Mouse (Mus musculus) left cerebral cortex, adult 6 months (tissue): ENCODE data around the gene Rnf145. TPM values are rescaled to one million over a fixed set of nuclear protein-coding genes. Genes with fewer than 3 reads are reported as not detected.

ENCODE experiments used
- long read RNA-seq, 2 experiments: library from polyadenylated mRNA; unstranded; transcript quantifications; one replicate each; pipeline ENCODE4 v2.0.0; 2019 to 2020
- polyA plus RNA-seq: library from polyadenylated mRNA; unstranded; fragments of <200 nt; fragmentation: Nextera tagmentation; gene quantifications from 2 replicates; pipeline ENCODE4 v1.2.3, GENCODE M21; 2021

Gene Rnf145
- polyA plus RNA-seq = 27.6 and 36.4 TPM in 2 replicates
- long read RNA-seq, experiment 1, transcript Rnf145-201 (11 exons, 3,570 nt) = major isoform, 141 of 179 reads
- long read RNA-seq, experiment 1, partial matches to known transcripts = 25 of 179 reads
- long read RNA-seq, experiment 1, other reads (novel, unspliced or antisense) = 13 of 179 reads
- long read RNA-seq, experiment 2, transcript Rnf145-201 (11 exons, 3,570 nt) = major isoform, 17 of 37 reads
- long read RNA-seq, experiment 2, partial matches to known transcripts = 17 of 37 reads
- long read RNA-seq, experiment 2, other reads (novel, unspliced or antisense) = 3 of 37 reads

DNA sequence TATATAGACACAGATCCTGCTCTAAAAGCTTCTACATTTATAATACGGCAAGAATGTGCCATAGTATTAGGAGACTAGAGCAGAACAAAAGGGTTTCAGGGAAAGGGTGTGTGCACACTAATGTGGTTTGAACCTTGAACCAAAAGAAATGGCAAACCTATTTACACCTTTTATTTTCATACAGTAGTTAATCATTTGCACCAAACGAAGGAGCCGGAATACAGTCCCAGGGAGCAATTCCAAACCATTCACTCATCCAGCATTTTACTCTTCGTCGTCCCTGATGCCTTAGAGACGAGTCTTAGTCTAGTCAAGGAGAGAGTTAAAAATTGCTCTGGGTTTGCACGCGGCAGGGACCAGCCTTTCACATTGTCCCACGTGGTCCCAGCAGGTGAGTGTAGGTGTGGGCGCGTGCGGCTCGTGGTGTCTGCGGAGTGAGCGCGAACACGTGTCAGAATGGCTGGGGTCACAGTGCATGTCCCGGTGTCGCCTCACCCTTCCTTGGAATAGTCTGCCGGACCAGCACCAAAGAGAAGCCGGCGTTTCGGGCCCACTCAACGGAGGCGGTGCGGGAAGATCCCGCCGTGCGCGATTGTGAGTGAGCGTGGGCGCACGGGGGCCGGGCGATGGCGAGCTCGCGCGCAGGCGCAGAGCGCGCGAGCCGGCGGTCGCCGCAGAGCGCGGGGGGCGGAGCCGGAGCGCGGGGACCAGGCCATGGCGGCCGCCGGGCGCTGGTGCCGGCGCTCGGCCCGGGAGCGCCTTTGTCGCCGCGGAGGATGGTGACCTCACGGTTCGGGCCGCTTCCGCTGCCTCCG, at the start of gene Rnf145:
TSS of gene Rnf145 (plus strand) at position 684 of the 815 bp plus-strand sequence.

DNA sequence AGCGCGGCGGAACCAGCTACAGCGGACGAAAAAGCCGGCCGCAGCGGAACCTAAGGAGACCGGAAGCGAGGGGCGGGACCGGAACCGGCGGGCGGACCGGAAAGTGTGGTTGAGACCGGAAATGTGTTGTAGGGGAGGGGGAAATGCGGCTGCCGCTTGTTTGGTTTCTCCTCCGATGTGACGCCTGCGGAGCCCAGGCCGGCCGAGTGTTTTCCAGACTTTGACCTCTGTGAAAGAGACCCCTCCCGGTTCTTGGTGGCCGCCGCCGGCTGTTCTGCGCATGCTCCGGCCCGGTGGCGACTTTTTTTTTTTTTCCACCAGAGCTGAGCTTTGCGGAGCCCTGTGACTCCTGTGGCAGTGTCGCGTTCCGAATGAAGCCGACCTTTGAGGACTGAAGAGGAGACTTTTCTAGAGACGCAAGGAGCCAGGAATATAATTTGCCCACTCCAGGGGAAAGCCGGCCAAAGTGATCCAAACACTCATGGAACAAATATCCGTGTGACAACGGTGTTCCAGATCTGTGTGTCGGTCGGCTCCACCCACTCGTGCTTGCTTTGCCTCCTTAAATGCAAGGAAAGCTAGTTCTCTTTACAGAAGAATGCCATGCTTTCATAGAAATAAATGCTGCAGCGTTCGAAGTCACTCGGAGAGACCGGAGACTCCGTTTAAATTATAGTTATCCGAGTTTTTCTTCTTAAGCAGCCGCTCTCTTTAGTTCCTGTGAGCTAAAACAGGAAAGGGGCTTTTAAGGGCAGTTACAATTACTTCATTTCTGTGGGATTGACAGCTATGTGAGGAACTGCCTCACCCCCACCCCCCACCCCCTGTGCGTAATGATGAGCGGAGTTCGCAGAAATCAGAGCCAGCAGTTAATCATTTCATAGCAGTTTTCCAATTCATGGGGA, 48.1 kb upstream of the Rnf145 start, which contains the start of gene Ublcp1:
TSS of gene Ublcp1 (minus strand) at position 67 of the 905 bp plus-strand sequence.

Other genes with a start within 250 kb of the Rnf145 start
- 0.10 and 0.11 TPM in 2 replicates for gene Il12b, start 118.9 kb upstream of the Rnf145 start, polyA plus RNA-seq
- gene Ublcp1, start 48.5 kb upstream of the Rnf145 start, polyA plus RNA-seq = 66.5 and 76.2 TPM in 2 replicates
- gene Ebf1, start 98.4 kb downstream of the Rnf145 start, polyA plus RNA-seq = 2.1 and 2.2 TPM in 2 replicates